Mouse (Mus musculus): ENCODE measurements around the gene Zfp354b.

Zfp354b gene

DNA sequence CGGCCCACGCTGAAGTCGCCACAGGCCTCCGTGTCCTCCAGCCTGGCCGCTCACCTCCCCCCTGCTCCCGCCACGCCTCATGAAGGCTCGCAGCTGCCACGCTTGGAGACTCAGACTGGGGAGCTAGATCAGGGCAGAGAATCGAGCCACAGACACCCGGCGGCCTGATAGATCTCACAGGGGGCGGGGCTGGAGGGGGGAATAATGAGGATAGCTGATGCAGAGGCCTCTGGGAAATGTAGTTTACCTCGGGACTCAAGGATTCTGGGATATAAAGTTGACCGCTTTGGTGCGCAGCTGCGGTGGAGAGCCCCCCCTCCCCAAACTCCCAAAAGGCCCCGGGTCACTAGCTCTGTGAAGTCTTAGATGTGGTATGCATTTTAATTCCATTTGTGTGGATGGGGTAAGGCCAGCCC, at the start of gene Zfp354b:
Gene Zfp354b, minus strand, starts transcription at position 183 of the 416 bp plus-strand sequence.
- peak; percentile 93 for DNase-seq

DNA sequence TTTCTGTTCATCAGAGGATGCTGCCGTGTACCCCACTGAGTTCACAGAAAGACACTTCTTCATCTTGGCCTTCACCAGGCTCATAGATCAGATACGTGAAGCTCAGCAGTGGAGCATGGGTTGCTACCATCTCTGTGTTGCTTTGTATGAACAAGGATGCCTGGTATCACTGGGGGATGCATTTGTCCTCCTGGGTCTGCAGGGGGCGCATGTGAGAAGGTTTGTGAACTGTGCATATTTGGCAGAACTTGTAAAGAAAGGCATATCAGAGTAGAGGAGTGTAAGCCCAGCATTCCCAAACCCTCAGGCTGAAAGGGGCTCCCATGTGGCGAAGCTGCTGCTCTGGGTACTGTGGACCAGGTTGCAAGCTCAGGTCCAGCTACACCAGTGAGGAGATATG, 45.8 kb upstream of the Zfp354b start:
- no peak for DNase-seq

DNA sequence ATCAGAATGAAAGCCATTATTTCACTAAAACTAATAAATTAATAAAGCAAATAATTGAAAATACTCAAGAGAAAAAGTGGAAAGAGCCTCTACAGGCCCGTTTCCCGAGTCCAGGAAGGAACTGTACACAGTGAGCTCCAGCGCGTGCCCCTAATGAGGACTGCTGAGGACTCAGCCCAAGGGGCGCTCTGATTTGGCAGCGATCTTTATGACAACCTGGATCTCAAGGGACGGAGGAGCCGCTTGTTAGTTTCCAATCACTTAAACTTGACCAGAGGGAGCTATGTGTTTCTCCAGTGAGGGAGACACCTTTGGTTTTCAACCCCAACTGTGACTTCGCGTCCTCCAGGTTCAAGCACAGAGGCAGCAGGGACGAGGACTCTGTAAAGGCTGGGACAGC, 34.8 kb upstream of the Zfp354b start, which contains the start of gene Olfr1378:
Gene Olfr1378, plus strand, starts transcription at position 301 of the 400 bp plus-strand sequence.
- DNase-seq: no peak

DNA sequence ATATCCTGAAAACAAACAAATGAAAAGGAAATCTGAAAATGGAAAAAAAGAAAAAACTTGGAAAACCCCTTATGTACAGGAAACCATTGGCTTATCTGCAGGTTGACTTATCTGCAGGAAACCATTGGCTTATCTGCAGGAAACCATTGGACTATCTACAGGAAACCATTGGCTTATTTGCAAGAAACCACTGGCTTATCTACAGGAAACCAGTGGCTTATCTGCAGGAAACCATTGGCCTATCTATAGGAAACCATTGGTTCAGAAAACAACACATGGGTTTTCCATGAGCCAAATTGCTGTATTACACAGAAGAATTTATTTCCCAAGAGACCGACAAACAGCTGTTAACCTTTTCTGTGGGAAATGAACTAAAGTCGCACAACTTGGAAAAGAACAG, 33.5 kb upstream of the Zfp354b start:
- DNase-seq: peak; percentile 21

DNA sequence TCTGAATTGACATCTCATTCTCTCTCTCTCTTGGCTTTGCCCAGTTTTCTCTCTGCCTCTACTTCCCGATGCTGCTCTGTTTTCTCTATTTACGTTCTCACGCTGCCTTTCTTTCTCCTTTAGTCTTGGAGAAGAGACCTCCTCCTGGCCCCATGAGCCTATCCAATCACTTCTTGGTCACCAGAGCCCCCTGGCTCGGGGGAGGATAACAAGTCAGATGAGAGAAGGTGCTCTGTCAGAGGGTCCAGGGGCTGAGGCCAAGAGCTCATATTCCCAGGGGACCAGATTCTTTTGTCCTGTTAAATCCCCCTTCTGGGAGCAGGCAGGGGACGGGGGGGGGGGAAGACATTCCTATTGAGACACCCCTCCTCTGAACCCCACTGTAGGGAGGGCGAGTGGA, 22.2 kb upstream of the Zfp354b start, which contains the start of gene Prop1:
Gene Prop1, minus strand, starts transcription at position 101 of the 400 bp plus-strand sequence.
- DNase-seq: no peak

DNA sequence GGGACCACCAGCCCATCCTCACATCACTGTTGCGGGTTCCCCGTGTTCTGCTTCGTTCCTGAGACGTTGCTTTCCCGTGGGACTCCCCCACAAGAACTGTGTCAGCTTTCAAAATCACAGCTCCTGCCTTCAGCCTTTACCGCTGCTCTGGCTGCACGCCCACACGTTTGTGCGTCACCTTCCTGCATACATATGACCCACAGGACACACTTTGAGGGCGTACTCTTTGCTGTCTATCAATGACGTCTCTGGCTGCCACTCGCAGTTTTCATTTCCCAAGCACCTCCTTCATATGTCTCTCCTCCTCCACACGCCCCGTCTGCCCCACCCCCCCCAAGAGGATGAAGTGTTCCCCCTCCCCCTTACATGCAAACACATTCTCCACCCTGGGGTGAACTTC, 20.9 kb upstream of the Zfp354b start:
- DNase-seq: peak; percentile 27

DNA sequence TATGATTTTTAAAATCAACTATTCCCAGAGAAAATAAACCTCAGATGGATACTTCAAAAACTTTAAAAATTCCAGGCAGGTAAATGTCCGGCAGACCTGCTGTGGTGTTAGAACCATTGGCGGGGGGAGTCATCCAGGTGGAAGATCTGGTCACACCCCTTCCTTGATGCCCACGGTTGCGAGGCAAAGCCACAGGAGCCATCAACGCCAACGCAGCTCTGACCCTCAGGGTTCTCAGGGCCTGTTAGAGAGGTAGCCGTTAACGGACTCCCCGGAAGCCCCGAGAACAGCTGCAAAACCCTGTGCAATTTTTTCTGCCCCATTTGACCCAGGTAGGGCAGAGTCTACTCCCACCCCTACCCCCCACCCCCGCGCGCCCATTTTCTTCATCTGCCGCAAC, 12.1 kb upstream of the Zfp354b start, which contains the start of gene 4933414I15Rik:
Gene 4933414I15Rik, minus strand, starts transcription at position 260 of the 400 bp plus-strand sequence.
- DNase-seq: no peak

DNA sequence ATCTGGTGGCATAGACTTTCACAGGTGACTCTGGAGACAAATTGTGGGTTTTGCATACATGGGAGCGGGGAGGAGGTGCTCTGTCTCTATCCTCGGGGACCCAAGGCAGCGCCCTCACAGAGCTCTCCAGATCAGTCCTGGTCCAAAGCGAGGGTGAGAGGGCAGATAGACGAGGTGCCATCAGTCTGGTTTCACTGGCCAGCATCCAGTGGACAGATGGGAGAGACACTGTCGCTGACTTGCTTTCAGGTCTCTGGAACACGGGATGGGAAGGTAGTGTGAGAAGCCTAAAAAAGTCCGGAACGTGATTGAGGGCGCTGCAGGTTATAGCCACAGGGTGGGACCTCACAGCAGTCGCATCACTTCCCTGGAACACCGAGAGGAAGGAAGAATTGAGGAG, 11.0 kb upstream of the Zfp354b start:
- no peak for DNase-seq

DNA sequence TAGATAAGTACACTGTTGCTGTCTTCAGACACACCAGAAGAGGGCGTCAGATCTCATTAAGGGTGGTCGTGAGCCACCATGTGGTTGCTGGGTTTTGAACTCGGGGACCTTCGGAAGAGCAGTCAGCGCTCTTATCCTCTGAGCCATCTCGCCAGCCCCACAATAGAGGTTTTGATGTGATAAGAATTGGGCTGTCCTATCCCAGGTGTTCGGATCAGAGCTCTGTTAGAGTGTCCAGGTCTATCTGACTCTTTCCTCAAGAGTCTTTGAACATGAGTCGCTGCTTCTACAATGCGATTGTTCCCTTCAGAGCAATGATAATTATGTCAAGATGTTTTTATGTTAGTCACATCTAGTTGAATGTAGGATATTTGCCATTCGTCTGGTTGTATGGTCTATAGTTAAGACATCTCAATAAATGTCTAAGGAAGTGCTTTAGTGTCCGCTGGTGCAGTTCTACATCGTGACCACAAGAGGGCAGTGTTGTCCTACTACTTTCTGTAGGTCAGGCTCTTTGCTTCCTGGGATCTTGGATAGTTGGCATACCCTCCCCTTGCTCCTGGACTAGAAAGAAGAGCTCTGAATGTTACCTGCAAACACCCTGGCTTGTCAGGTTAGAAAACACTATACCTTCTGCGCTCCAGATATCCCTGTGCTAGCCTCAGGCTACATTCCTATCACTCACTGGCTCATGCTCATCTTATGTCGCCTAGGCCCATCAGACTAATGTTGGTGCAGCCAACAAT, 8.4 kb upstream of the Zfp354b start:
- peak; percentile 40 for DNase-seq

DNA sequence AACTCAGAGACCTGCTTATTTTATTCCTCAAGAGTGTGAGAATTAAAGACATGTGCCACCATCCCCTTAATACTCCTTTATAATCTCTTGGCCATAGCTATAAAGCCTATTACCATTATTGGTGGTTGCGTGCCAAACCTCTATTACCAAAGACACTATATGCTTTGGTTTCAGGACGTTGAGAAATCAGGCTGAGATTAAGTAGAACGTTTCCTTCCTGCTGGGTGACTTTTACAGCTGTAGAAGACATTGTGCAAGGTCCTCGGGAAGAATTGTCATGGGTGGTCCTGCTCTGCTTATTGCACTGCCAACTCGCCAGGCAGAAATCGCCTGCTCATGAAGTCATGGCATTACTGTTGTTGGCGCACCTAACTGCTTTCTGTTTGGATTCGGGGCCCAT, 7.0 kb upstream of the Zfp354b start:
- no peak for DNase-seq

DNA sequence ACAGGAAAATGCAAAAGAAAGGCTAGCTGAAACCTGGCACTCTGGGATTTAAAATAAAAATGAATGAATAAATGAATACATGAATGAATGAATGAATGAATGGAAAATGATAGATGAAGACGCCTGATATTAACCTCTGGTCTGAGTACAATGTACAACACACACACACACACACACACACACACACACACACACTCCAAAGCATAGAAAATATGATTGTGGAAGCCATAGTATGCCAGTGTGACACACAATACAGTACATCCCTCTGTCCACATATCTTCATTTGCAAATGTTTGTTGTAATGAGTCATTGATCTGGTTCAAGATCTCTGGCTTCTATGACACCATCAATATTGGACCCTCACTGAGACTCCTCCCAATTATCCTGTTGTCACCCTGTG, 607 bp upstream of the Zfp354b start:
- DNase-seq: no peak

DNA sequence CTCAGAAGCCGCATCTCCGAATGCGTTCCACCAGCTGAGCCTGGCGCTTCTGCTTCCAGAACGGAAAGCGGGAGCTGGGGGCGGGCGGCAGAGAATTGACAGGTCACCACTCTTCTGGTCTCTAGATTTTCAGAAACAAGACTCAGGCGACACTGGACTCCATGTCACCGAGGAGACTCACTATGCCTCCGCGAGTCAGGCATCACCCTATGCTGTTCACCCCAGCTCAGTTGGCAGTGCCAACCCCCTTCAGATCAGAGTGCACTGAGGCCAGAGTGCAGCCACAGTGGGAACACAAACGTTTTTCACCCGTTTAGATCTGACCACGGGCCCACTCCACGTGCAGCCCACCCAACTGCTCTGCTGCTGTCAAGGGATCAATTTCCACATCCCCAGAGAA, 412 bp downstream of the Zfp354b start:
- DNase-seq: peak; percentile 27

DNA sequence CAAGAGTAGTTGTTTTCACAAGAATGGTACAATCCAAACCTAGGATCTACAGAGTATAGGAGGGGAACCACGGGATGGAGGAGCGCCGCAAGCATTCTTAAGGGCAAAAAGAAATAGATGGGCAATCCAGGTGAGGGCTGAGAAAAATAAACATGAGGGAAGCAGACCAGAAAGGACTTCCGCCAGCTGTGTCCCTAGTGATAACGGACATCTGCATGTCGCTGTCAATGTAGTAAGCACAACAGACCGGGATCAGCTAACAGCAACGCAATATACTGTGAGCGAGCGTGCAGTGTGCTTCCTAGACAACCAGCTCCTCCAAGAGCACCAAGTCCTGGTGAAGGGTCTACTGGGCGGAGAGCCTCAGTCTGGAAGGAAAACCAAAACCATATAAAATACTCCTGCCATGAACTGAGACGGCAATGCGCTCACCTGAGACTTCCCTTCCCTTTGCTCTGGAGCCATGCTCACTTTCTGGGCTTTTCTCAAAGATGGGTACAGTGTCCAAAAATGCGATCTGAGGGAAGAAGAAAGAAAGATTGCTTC, 891 bp downstream of the Zfp354b start:
- DNase-seq: peak; percentile 8

DNA sequence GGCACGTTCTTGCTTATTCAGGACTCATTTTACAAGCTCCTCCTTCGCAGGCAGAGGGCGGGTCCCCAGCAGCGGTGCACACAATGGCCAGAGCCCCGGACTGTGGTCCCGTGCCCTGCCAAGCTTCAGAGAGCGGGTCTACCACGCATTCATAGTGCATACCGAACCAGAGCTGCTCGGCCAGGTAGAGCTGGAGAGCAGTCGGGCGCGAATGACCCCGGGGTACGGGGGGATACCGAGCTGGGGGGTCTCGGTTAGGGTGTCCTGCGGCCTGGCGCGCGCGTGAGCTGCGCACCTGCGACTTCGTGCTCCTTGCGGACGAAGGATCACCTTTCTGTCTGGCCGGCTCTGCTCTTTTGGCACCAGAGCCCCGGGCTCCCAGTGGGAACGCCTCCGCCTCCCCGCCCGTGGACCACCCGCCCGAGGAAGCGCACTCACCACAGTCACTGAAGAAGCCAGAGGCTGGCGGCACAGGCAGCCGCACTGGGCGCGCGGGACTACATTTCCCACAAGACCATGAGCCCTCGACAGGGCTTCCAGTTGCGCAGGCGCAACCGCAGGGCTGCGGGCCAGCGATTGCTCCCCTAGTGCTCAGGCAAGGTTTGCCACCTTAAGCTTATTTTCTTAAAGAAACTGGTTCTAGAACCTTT, 15.6 kb downstream of the Zfp354b start, which contains the start of gene Zfp2:
Gene Zfp2, minus strand, starts transcription at position 495 of the 650 bp plus-strand sequence.
- DNase-seq: peak; percentile 94

DNA sequence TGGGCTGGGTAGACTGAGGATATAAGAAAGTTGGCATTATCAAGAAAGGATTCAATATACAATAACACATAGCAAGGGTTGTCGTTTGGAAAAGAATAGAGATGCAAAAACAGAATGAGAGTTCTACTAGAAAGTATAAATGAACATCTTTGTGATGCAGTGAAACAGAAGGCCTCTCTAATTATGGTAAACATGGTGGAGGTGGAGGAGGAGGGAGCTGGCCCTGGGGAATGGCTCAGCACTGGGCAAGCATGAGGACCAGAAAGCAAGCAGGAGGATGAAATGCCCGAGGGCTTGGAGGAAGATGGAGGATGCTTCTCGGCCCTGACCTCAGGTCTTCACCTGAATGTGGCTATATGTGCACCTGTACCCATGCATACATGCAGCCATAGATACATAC, 17.0 kb downstream of the Zfp354b start:
- no peak for DNase-seq

DNA sequence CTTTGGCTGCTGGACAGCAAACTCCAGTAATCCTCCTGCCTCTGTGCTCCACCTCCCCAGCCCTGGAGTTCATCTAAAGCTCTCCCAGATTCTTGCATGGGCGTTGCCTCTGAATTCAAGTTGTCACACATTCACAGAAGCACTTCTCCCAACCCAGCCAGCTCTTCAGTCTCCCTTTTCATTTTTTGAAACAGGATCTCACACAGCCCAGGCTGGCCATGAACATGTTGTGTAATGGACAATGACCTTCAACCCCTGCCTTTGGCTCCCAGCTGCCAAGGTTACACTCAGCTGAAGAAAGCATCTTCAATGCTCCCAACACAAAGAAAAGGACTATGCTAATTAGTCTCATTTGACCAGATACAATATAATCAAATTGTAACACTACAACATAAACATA, 18.1 kb downstream of the Zfp354b start:
- no peak for DNase-seq

DNA sequence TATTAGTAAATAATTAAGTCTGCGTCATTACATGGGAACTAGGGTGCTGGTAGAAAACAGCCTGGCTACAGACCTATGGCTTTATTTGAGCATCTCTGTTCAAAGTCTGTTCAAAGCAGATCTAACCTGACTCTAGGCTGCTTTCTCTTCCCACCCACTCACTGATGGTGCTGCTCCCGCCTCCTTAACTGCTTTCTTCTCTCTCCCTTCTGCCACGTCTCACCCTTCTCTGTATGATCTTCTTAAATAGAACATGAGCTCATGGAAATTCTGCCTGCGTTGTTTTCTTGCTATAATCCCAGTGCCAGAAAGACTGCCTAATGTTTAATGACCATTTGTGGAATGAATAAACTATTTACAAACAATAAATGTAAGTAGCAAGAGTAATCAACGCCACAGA, 23.3 kb downstream of the Zfp354b start:
- DNase-seq: no peak

DNA sequence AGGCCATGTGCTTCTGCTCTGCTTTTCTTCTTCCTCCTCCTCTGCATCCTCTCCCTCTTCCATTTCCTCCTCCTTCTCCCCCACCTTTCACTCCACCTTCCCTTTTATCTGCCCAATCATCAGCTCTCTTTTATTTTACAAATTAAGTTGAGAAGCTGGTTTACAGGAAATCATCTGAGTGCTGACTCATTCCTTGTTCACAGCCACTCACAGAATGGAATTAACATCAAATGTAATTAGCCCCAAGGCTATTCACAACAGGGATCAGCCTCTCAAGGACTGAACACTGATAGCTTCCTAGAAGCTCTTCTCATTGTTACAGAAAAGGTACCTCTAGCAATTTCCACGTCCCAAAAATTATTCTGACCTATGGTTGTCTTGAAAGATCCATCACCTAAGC, 34.1 kb downstream of the Zfp354b start:
- no peak for DNase-seq

DNA sequence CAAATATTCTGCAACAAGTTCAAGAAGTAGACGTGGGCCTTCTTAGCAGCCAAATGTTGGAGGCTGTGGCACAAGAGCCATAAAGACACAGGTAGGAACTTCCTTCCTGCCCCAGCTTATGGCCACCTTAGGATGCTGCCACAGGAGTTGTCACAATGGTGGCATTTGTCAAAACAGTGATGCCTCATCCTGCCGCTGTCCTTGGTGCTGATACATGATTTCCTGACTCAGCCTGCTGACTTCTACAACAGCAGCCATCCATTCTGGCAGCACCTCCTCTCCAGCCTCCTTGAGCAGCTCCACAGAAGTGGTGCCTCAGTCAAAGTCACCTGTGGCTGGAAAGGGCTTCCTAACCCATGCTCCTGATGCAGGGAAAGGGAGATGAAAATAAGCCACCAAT, 39.0 kb downstream of the Zfp354b start:
- DNase-seq: no peak

DNA sequence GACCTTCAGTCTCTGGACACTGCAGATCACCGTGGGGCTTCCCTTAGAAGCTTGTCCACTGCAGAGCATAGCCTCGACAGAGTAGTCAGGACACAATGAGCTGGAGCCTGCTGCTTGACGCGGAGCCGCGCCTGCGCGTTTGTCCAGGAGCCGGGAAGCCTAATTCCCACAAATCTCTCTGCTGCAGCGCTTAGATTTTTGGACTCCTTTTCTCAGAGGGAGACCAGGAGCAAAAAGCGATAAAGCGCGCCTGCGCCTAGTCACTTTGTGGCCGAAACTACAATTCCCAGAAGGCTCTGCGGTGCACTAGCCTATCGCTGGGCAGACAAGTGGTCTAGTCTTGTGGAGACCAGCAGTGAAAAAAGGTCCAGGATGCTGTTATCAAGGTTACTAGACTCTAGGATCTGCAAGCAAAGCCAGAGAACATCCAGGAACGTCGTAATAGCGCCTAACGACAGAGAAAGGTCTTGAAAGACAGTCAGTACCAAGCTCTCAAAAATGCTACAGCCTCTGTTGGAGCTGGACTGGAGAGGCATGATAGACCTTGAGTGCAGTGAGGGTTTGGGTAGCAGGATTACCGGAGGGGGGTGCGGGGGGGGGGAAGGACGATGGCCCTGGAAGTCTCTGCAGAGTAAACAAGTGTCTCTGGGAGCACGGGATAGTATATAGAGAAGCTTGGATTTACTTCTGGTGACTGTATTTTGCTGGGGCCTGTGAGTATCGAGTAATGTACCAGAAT, 43.9 kb downstream of the Zfp354b start, which contains the start of gene Zfp454:
Gene Zfp454, minus strand, starts transcription at position 262 of the 739 bp plus-strand sequence.
- peak; percentile 94 for DNase-seq

DNA sequence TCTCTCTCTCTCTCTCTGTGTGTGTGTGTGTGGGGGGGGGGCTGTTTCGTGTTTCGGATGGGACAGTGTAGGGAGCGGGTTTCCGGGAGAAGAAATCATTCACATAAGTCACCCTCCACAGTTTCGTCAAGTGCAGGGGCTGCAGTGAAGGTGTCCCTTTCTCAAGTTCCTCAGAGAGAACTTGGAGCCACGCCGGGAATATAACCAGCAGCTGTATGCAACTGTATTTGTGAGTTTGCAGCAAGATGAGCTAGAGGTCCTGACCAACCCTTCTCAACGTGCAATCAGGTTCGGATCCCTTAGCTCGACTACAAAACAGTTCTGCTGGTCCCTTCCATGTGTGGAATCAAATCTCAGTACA, 44.5 kb downstream of the Zfp354b start:
- peak; percentile 6 for DNase-seq

DNA sequence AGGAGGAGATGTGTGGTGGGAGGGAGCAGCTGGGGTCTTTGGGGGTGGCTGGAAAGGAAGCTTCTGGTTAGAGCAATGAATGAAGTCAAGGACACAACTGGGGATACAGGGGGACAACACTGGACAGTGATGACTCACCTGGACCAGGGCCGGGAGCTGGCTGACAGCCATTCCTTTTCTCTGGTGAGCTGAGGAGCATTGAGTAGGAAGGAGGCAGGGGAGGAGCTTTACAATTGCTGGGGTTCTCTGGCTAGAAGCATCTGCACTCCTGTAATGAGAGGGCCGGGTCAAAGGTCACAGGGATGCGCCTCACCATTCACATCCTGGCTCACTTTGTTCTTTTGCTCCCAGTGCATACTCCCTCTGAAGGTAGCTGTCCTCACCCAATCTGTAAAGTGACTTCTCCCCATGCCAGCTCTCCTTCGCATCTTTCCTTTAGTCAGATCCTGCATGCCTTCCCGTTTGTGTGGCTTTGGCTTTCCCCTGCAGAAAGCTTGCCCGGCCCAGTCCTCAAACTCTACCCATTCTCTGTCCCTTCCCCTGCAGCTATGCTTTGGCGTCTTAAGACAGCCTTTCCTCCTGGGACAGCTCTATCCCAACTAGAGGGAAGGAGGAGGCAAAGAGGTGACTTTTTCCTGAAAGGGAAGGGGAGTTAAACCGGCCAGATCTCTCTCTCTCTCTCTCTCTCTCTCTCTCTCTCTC, 45.1 kb downstream of the Zfp354b start:
- DNase-seq: no peak
